Mouse (Mus musculus) left cerebral cortex, postnatal 25 days (tissue): ENCODE measurements around the gene Rnaseh2c. TPM values are rescaled to one million over a fixed set of nuclear protein-coding genes. Genes with fewer than 3 reads are reported as not detected.

Source experiments
- DNase-seq, 2 experiments: peaks; one replicate each; pipeline ENCODE4 v3.0.0; 2022; ENCODE audit warnings: low spot score in 2 of 2, mixed read lengths in 1 of 2
- intact Hi-C: fragments of 180-260 bp; cut with DNase I; formaldehyde crosslinking; loops from one replicate; pipeline ENCODE4 v1.15.1; 2025
- total RNA-seq, 2 experiments: library from RNA; stranded (reverse); gene quantifications; 2 replicates each; pipeline ENCODE4 v1.2.3; 2021

Gene Rnaseh2c
- total RNA-seq, 2 experiments from 2014 or later = 68.0 to 82.1 TPM

GRCm38 (mm10) chr19:5571831-5572230 lies 29.8 kb upstream of the Rnaseh2c start:
- intact Hi-C loops = no loop called here
- no peak for DNase-seq

- intact Hi-C loops = no loop called here
- peak; percentile 45 to 94 for DNase-seq
These were observed 29.1 kb upstream of the Rnaseh2c start for GRCm38 (mm10) chr19:5572331-5573125.

GRCm38 (mm10) chr19:5575336-5575735 lies 26.3 kb upstream of the Rnaseh2c start:
- DNase-seq = no peak
- intact Hi-C loops = no loop called here

- intact Hi-C loops = loop anchor here (5.0 to 10.0 kb wide), 2 partner anchors 37 to 145 kb away; no protein-coding TSS in a partner anchor
- no peak for DNase-seq
These were observed 21.7 kb upstream of the Rnaseh2c start for GRCm38 (mm10) chr19:5579971-5580370.

GRCm38 (mm10) chr19:5580776-5581175 lies 20.9 kb upstream of the Rnaseh2c start:
- intact Hi-C loops = loop anchor here (5.0 to 10.0 kb wide), 2 partner anchors 37 to 146 kb away; no protein-coding TSS in a partner anchor
- no peak for DNase-seq

GRCm38 (mm10) chr19:5581995-5582394 lies 19.7 kb upstream of the Rnaseh2c start:
- no peak for DNase-seq
- intact Hi-C loops = loop anchor here (5.0 to 10.0 kb wide), 2 partner anchors 35 to 147 kb away; no protein-coding TSS in a partner anchor

- intact Hi-C loops = loop anchor here (10.0 kb wide), 1 partner anchor 154 kb away; no protein-coding TSS in a partner anchor
- DNase-seq = no peak
These were observed 12.5 kb upstream of the Rnaseh2c start for GRCm38 (mm10) chr19:5589159-5589558.

GRCm38 (mm10) chr19:5591888-5592287 lies 9.8 kb upstream of the Rnaseh2c start:
- DNase-seq = no peak
- intact Hi-C loops = no loop called here

GRCm38 (mm10) chr19:5599224-5599623 lies 2.4 kb upstream of the Rnaseh2c start:
- intact Hi-C loops = no loop called here
- DNase-seq = no peak

- intact Hi-C loops = loop anchor here (5.0 kb wide), 1 partner anchor 34 kb away; the partner anchor contains the start of gene Rela
- no peak for DNase-seq
These were observed 2.0 kb downstream of the Rnaseh2c start for GRCm38 (mm10) chr19:5603664-5604063.

- intact Hi-C loops = no loop called here
- peak in 1 of 2 experiments; percentile 56 for DNase-seq
These were observed 3.5 kb downstream of the Rnaseh2c start for GRCm38 (mm10) chr19:5605126-5605525.

- DNase-seq = peak in 1 of 2 experiments; percentile 25
- intact Hi-C loops = no loop called here
These were observed 4.5 kb downstream of the Rnaseh2c start for GRCm38 (mm10) chr19:5606196-5606595.

GRCm38 (mm10) chr19:5607705-5608410 lies 6.2 kb downstream of the Rnaseh2c start:
- intact Hi-C loops = no loop called here

GRCm38 (mm10) chr19:5608707-5609106 lies 7.0 kb downstream of the Rnaseh2c start:
- no peak for DNase-seq
- intact Hi-C loops = no loop called here

More at GRCm38 (mm10) chr19:5607705-5608410, 6.2 kb downstream of the Rnaseh2c start:
- no peak for DNase-seq

GRCm38 (mm10) chr19:5609171-5609546 lies 7.5 kb downstream of the Rnaseh2c start:
- no peak for DNase-seq
- intact Hi-C loops = no loop called here

GRCm38 (mm10) chr19:5609547-5610404 lies 8.1 kb downstream of the Rnaseh2c start, which contains the start of gene Kat5:
Gene Kat5, minus strand, starts transcription at chr19:5610237.
- intact Hi-C loops = loop anchor here (1.0 kb wide), 1 partner anchor 28 kb away; the partner anchor contains the start of gene Rela
- DNase-seq = peak; percentile 94 to 95

- intact Hi-C loops = loop anchor here (2.0 kb wide), 1 partner anchor 19 kb away; no protein-coding TSS in a partner anchor
- no peak for DNase-seq
These were observed 10.3 kb downstream of the Rnaseh2c start for GRCm38 (mm10) chr19:5611973-5612372.

- no peak for DNase-seq
- intact Hi-C loops = loop anchor here (2.0 kb wide), 1 partner anchor 18 kb away; no protein-coding TSS in a partner anchor
These were observed 11.2 kb downstream of the Rnaseh2c start for GRCm38 (mm10) chr19:5612762-5613411.

GRCm38 (mm10) chr19:5614953-5615352 lies 13.3 kb downstream of the Rnaseh2c start:
- intact Hi-C loops = loop anchor here (5.0 kb wide), 1 partner anchor 33 kb away; no protein-coding TSS in a partner anchor
- DNase-seq = no peak
